Mouse (Mus musculus): ENCODE data around the gene Lrrc8c. TPM values are rescaled to one million over a fixed set of nuclear protein-coding genes. Genes with fewer than 3 reads are reported as not detected.

Lrrc8c gene
- total RNA-seq, 2 experiments from 2014 or later: 25.3 to 29.8 TPM

DNA sequence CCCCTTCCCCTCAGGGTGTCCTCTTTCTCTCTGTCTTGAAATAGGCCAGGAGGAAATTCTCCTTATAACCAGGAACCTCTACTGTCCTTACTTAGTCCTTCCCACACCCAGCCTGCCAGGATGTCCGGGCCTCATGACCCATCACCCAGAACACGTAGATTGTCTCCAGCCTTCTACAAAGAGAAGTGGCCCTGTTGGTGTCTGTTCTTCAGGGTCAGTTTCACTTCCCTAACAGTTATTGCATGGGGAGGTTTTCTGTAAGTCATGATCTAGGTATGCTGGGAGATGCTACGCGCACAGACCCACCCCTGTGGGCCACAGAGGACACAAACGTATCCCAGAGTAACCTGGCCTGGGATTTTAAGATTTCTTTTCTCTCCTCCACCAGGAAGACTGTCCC, 142.7 kb downstream of the Lrrc8c start:
- no peak for DNase-seq
- intact Hi-C loops (cut with DNase I): no loop called here

Other genes starting within 250 kb of the Lrrc8c start
- gene Gm43302, start 225.7 kb upstream of the Lrrc8c start, total RNA-seq (2021): under 1 TPM in 1 of 2 experiments, not detected in 1; 0.49 TPM
- gene Gbp6, start 225.7 kb upstream of the Lrrc8c start, total RNA-seq (2021): 1 to 10 TPM; 7.9 to 8.8 TPM
- 1 to 10 TPM; 4.4 to 5.1 TPM for gene Lrrc8b, start 103.6 kb upstream of the Lrrc8c start, total RNA-seq (2021)
- gene Lrrc8d, start 180.6 kb downstream of the Lrrc8c start, total RNA-seq (2021): 1 to 10 TPM; 8.6 to 9.8 TPM